Mouse (Mus musculus): ENCODE results near the gene Dgkq.

Dgkq gene

GRCm38 (mm10) chr5:108689091-108689490, 19.6 kb upstream of the Dgkq start:
- DNase-seq (ENCODE audit: low spot score) = no peak

GRCm38 (mm10) chr5:108680871-108681270, 11.4 kb upstream of the Dgkq start:
- no peak for DNase-seq (ENCODE audit: low spot score)

- DNase-seq (ENCODE audit: low spot score) = no peak
These were observed 10.4 kb upstream of the Dgkq start for GRCm38 (mm10) chr5:108679909-108680308.

GRCm38 (mm10) chr5:108678296-108678854, 8.9 kb upstream of the Dgkq start:
- no peak for DNase-seq (ENCODE audit: low spot score)

- peak; percentile 74 for DNase-seq (ENCODE audit: low spot score)
These were observed 8.3 kb upstream of the Dgkq start for GRCm38 (mm10) chr5:108677605-108678295.

- no peak for DNase-seq (ENCODE audit: low spot score)
These were observed 7.5 kb upstream of the Dgkq start for GRCm38 (mm10) chr5:108676772-108677498.

GRCm38 (mm10) chr5:108675251-108675816, 5.9 kb upstream of the Dgkq start, which contains the start of gene Slc26a1:
Slc26a1 (minus strand) TSS chr5:108675569.
- peak; percentile 79 for DNase-seq (ENCODE audit: low spot score)

- peak; percentile 76 for DNase-seq (ENCODE audit: low spot score)
These were observed 5.2 kb upstream of the Dgkq start for GRCm38 (mm10) chr5:108674624-108675023.

DNA sequence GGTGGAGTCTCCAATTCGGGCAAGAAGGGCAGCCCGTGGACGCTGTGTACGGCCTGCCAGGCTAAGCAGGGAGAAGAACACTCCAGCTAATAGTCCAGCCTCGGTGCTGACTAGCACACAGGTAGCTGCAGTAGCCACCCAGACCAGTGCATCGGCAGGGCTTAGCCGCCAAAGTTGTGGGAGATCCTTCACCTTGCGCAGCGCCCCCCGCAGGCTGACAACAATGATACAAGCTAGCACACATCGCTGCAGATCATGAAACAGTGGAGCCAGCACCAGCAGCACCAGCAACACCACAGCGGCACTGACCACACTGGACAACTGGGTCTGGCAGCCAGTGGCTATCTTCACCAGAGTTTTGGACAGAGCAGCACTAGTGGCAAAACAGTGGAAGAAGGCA, 2.3 kb upstream of the Dgkq start:
- no peak for DNase-seq (ENCODE audit: low spot score)

DNA sequence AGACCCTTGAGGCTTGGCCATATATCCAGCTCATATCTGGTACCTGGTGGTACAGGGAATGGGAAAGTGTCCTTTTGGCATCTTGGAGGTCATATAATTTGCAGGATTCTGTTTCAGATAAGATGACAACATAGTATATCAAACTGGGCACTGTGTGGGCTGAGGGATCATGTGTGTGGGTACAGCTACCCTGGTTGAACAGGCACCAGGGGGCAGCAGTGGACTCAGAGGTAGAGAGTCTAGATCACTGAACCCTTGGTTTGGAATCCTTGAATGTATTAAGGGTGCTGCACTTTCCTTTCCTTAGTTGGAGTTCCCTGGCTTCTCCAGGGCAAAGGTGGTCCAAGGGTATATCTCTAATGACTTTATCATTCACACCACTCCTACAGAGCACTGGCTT, 1.3 kb upstream of the Dgkq start:
- DNase-seq (ENCODE audit: low spot score) = no peak

DNA sequence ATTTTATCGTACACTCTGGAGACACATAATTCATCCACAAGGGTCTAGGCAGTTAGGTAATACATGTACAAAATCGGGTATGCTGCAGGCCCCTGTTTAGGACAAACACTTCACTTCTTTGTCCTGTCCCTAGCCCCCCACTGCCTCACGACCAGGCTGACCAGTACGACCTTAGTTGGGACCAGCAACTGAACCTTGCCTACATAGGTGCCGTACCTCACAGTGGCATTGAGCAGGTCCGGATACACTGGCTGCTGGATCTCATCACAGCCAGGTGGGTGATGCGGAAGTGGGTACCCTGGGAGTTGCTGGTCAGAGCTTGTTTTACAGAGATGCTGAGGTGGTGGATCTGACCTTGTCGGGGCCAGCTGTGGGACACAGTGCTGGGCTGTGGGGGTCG, 514 bp upstream of the Dgkq start:
- DNase-seq (ENCODE audit: low spot score) = no peak

GRCm38 (mm10) chr5:108668387-108668932, 1.0 kb downstream of the Dgkq start:
- DNase-seq (ENCODE audit: low spot score) = no peak

- DNase-seq (ENCODE audit: low spot score) = no peak
These were observed 2.1 kb downstream of the Dgkq start for GRCm38 (mm10) chr5:108667370-108667769.

DNA sequence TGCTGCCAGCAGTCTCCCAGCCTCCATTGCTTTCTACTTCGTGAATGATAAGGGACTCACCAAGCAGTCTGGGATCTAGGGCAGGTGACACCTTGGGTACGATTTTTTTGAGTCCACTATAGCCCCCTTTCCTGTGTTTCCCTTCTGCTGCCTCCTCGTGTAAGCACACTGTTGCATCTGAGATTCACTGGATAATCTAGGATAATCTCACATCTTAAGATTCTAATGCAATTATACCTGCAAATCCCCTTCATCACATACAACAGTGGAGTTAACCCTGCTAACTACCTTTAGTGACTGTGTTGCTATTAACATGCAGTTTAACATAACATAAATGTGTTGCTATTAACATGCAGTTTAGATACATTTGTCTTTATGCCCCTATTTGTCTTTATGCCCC, 4.4 kb downstream of the Dgkq start:
- no peak for DNase-seq (ENCODE audit: low spot score)

- DNase-seq (ENCODE audit: low spot score) = no peak
These were observed 6.7 kb downstream of the Dgkq start for GRCm38 (mm10) chr5:108662772-108663171.

- peak; percentile 87 for DNase-seq (ENCODE audit: low spot score)
These were observed 8.7 kb downstream of the Dgkq start for GRCm38 (mm10) chr5:108660632-108661268.

DNA sequence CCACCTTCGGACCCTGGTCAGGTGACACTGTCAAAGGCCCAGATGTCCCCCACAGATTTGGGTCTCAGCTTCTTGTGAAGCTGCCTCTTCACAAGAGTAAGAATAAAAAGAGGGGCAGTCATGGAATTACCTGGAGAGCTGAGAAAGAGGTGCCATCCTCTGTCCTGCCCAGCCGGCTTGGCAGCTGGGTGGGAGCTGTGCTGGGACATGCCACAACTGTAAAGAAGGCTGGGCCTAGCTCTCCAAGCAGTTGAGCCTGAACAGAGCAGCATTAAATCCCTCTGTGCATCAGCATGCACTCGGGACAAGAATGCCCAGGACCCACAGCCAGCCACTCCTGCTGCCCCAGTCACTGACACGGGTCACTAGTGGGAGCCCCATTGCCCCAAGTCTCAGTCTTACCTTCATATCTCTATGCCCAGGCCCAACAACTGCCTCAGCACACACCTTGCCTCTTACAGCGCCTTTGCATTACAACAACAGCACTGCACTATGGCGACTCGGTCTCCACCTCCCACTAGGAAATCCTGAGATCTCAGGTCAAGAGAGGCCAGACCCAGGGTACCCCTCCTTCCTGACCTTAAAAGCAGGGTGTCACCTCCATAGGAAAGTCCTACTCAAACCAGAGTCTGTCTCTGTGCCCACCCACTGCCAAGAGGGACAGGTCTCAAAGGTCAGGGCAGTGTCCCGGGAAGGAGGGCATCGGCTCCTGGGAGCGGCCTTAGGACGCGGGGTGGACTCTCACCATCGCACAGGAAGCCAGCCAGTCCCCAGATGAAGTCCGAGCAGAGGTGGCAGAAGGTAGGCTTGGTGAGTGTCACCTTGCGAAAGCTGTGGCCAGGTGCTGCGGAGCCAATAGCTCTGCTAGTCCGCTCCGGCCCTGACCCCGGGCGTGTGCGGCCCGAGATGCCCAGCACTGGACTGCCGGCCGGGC, 9.5 kb downstream of the Dgkq start, which contains the start of gene Idua:
TSS of gene Idua (plus strand) at position 634 of the 934 bp plus-strand sequence.
- DNase-seq (ENCODE audit: low spot score) = no peak

DNA sequence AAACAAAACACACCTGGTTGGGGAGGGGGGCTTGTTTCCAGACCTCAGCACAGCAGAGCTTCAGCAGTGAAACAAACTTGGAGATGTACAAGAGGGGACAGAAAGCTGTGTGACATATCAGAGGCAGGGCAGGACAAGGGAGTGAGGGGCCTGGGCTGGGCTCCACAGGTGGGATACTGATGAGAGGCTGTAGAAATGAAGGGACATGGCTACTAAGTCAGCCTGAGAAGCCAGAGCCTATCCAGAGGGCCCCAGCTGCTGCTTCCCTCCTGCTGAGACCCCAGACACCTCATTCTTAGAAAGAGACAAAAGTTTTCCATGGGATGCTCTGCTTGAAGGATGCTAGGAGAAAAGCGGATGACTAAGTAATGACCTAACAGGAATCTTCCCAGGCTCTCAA, 10.9 kb downstream of the Dgkq start:
- no peak for DNase-seq (ENCODE audit: low spot score)

GRCm38 (mm10) chr5:108657406-108657805, 12.1 kb downstream of the Dgkq start:
- DNase-seq (ENCODE audit: low spot score) = no peak

DNA sequence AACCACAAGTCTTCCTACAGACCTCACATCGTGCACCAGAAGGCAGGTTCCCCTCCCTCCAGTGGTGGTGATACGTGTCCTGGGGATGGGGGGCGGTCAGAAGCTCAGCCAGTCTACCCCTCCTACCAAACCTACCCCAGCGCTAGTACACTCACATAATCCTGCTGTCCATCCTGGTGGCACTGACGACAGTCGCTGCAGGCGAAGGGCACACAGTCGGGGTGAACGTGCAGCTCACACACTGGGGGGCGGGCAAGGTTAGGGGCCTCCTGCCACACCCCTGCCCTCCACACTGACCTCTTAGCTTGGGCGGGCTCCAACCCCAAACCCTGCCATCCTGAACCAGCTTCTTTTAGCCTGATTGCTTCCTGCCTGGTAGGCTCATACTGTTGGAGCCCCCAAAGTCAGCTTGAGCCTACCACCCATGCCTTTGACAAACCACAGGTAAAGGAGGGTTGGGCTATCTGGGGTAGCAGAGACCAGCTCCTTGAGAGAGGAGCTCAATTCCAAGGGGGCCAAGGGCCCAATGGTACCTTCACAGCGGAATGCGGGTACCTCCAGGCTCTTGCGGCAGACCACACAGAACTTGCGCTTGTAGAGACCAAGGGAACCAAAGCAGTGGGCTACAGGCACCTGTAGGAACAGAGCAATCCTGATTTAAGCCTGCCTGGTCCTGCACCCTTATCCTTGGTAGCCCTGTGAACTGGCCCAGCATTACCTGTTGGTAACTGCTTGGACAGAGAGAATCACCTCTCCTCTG, 13.4 kb downstream of the Dgkq start:
- no peak for DNase-seq (ENCODE audit: low spot score)
